Mouse (Mus musculus): Measurements from ENCODE around the gene Zbtb33.

DNA sequence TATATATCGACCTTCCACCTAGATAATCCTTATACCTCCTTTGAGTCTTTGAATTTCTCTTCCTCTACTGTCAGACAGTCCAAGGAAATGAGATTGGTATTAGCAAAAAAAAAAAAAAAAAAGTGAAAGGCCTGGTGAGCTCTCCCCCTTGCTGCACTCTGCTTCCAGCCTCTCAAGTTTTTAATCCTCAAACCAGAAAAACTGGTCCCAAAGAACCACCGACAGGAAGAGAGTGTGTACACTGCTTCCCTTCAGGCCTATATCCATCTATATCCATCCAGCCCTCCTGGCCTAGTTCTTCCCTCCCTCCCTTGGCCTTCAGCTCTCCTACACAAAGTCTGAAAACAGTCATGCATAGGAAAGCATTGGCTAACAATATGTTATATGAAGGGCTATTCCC is 33.2 kb downstream of the Zbtb33 start:
- TF ChIP-seq EP300 (IDR thresholded peaks at IDR 0.05; ENCODE audit: low read depth) (no peak), CTCF (IDR thresholded peaks at IDR 0.05; ENCODE audit: low read depth) (no peak)
